Mouse (Mus musculus) heart, adult 2 months (tissue): Measurements from ENCODE around the gene Klhdc9.
A peak's percentile ranks its signal among the peaks of the same experiment; 100 is the strongest.

Experiments
- CTCF ChIP-seq: fragments of 200-600 bp; IDR thresholded peaks from 2 replicates; pipeline ENCODE4 v1.8.1; 2022; ENCODE audit warnings: antibody characterized with exemption, mild to moderate bottlenecking, moderate library complexity
- EP300 ChIP-seq: fragments of 200-500 bp; IDR thresholded peaks from 2 replicates; pipeline ENCODE4 v1.6.1; 2011; ENCODE audit warnings: low read depth, low read length, control low read depth; ENCODE audit not compliant: insufficient read depth
- POLR2A ChIP-seq: fragments of 200-500 bp; IDR thresholded peaks from 2 replicates; pipeline ENCODE4 v1.6.1; 2011; ENCODE audit warnings: mild to moderate bottlenecking, low read depth, low read length, control low read depth; ENCODE audit not compliant: insufficient read depth

- TF ChIP-seq EP300 (0 out of 2 replicates have a peak, but pooled peaks have one; percentile 13), POLR2A (no peak), CTCF (peak; percentile 82)
Measured at GRCm38 (mm10) chr1:171379935-171380599, 19.5 kb upstream of the Klhdc9 start.
